Comparison of ENCODE assay signal across 8 mouse cellular contexts in the genomic region with DNA sequence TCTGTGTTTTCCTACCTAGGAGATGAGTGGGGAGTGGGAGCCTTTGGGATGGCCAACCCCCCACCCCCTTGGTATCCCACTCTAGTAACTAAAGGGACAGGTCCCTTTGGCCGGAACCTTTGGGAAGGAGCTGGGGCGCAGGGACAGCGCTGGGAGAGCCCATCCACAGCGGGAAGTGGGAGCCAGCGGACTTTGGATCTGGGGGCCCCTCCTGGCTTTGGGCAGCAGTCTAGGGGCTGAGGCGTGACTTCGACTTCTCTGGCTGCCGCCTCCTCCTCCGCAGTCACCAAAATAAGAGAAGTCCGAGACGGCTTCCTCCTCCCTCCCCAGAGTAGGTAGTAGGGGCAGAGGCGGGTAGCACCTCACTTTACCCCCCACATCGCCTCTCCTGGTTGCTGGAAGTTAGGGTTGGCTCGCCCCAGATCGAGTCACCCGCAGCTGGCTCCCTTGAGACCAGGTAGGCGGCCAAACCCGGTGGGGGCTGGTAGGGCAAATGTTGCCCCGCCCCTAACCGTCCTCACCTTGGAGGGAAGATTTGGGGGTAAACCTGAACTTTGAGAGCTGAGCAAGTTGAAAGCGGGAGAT. TPM values are rescaled to one million over a fixed set of nuclear protein-coding genes. Genes with fewer than 3 reads are reported as not detected.
DNase-seq lines count a peak whose midpoint lies in the region; ATAC-seq lines count a peak whose summit lies in the region.

Gene Fgr, plus strand, starts transcription at position 282 of the 585 bp plus-strand sequence.

- H3K27me3 ChIP-seq in embryonic facial prominence, embryonic 11.5 days (ENCODE audit: control insufficient read depth, insufficient read depth, low read length), result peaks cover 7% of the 10 kb centered on the region
- peaks cover 19% of the 10 kb centered on the region; the same call in 1 of the 2 replicates for H3K27me3 ChIP-seq in intestine, embryonic 15.5 days (replicated peaks)
- 0 out of 2 replicates have a peak, but pooled peaks cover 9% of the 10 kb centered on the region for H3K27me3 ChIP-seq in stomach, embryonic 14.5 days (ENCODE audit: control insufficient read depth, insufficient read depth, low read length)

- WGBS in embryonic facial prominence, embryonic 11.5 days, result 4% methylated on average over 21 of the region's 21 CpGs
- WGBS in intestine, embryonic 15.5 days, result 14% methylated on average over 21 of the region's 21 CpGs
- 17% methylated on average over 21 of the region's 21 CpGs for WGBS in stomach, embryonic 14.5 days

- peak; percentile 50 for DNase-seq in ES-CJ7 (ENCODE audit: low read depth, low spot score)
- DNase-seq in embryonic facial prominence, embryonic 11.5 days (ENCODE audit: low spot score), result no peak
- peak; percentile 46 to 55 for DNase-seq in lung, postnatal 4 days
- no peak for DNase-seq in layer of hippocampus, postnatal 10 days (ENCODE audit: low spot score in 2 of 2)
- DNase-seq in left cerebral cortex, adult 8-10 months (ENCODE audit: low spot score in 2 of 2), result no peak
- no peak for DNase-seq in embryo, embryonic 10.5 days (ENCODE audit: low spot score)

- H3K36me3 ChIP-seq in embryonic facial prominence, embryonic 11.5 days (replicated peaks; ENCODE audit: control insufficient read depth, insufficient read depth, low read depth, low read length), result no peaks in the 10 kb centered on the region
- no peaks in the 10 kb centered on the region for H3K36me3 ChIP-seq in intestine, embryonic 15.5 days
- H3K36me3 ChIP-seq in stomach, embryonic 14.5 days (ENCODE audit: control insufficient read depth, insufficient read depth, low read length), result no peaks in the 10 kb centered on the region

- H3K9ac ChIP-seq in embryonic facial prominence, embryonic 11.5 days (replicated peaks; ENCODE audit: low read length), result peak within 1 kb of the TSS; percentile 41
- peak within 1 kb of the TSS; percentile 34 for H3K9ac ChIP-seq in intestine, embryonic 15.5 days
- no peak within 1 kb of the TSS for H3K9ac ChIP-seq in stomach, embryonic 14.5 days (replicated peaks; ENCODE audit: low read depth, low read length)

- no peaks in the 10 kb centered on the region for H3K9me3 ChIP-seq in embryonic facial prominence, embryonic 11.5 days (replicated peaks; ENCODE audit: control insufficient read depth, low read length)
- no peaks in the 10 kb centered on the region for H3K9me3 ChIP-seq in intestine, embryonic 15.5 days
- no peaks in the 10 kb centered on the region for H3K9me3 ChIP-seq in stomach, embryonic 14.5 days (ENCODE audit: control insufficient read depth, low read depth, low read length)

- peak within 1 kb of the TSS; percentile 40 for H3K4me2 ChIP-seq in embryonic facial prominence, embryonic 11.5 days (ENCODE audit: low read depth, low read length)
- H3K4me2 ChIP-seq in intestine, embryonic 15.5 days (replicated peaks), result peak within 1 kb of the TSS; percentile 56
- peak within 1 kb of the TSS; percentile 20; the same call in 1 of the 2 replicates for H3K4me2 ChIP-seq in stomach, embryonic 14.5 days (replicated peaks; ENCODE audit: low read depth, low read length)

- ATAC-seq in embryonic facial prominence, embryonic 11.5 days (replicated peaks; ENCODE audit: insufficient number of reproducible peaks, low FRiP score, low TSS enrichment, low read depth), result no peak
- ATAC-seq in intestine, embryonic 15.5 days, result peak; percentile 87
- peak; percentile 42; the same call in 1 of the 2 replicates for ATAC-seq in stomach, embryonic 14.5 days (ENCODE audit: insufficient number of reproducible peaks, insufficient read depth, low FRiP score, low read depth)

- H3K4me1 ChIP-seq in embryonic facial prominence, embryonic 11.5 days (ENCODE audit: control insufficient read depth, insufficient read depth, low read length), result no peaks in the 10 kb centered on the region; the same call in 1 of the 2 replicates
- H3K4me1 ChIP-seq in intestine, embryonic 15.5 days (replicated peaks), result peaks cover 25% of the 10 kb centered on the region
- H3K4me1 ChIP-seq in stomach, embryonic 14.5 days (ENCODE audit: control insufficient read depth, insufficient read depth, low read length), result no peaks in the 10 kb centered on the region; the same call in 1 of the 2 replicates

- peak within 1 kb of the TSS; percentile 17 for H3K4me3 ChIP-seq in embryonic facial prominence, embryonic 11.5 days (ENCODE audit: low read depth, low read length)
- peak within 1 kb of the TSS; percentile 29 for H3K4me3 ChIP-seq in intestine, embryonic 15.5 days (replicated peaks)
- 0 out of 2 replicates have a peak within 1 kb of the TSS, but pooled peaks have one; percentile 5 for H3K4me3 ChIP-seq in stomach, embryonic 14.5 days (ENCODE audit: low read depth, low read length)

- H3K27ac ChIP-seq in embryonic facial prominence, embryonic 11.5 days (replicated peaks; ENCODE audit: low read depth, low read length), result no peak within 1 kb of the TSS
- peak within 1 kb of the TSS; percentile 54; the same call in 1 of the 2 replicates for H3K27ac ChIP-seq in intestine, embryonic 15.5 days
- H3K27ac ChIP-seq in stomach, embryonic 14.5 days (ENCODE audit: low read length), result no peak within 1 kb of the TSS

RNA-seq across cellular contexts. Expression of gene Fgr, which starts in this region (rescaled TPM):
- 0.08 and 0.20 TPM in 2 replicates for polyA plus RNA-seq in embryonic facial prominence, embryonic 11.5 days (2014; fragmentation: Nextera tagmentation; extraction: Ambion mirVana)
- 2.3 and 3.7 TPM in 2 replicates for polyA plus RNA-seq in intestine, embryonic 15.5 days (2015; fragmentation: Nextera tagmentation; extraction: Ambion mirVana)
- polyA plus RNA-seq in stomach, embryonic 14.5 days (2014; fragmentation: Nextera tagmentation; extraction: Ambion mirVana), result 0.13 and 0.19 TPM in 2 replicates
- total RNA-seq in layer of hippocampus, postnatal 10 days (2021), result under 1 TPM; 0.13 to 0.46 TPM
- 1 to 10 TPM in 2 of 4 experiments, under 1 TPM in 2; 0.17 to 1.1 (median 0.82) TPM for total RNA-seq in left cerebral cortex, adult 8-10 months (2022)

Comparison
In these comparisons a context has a peak if more than half of its experiments do, and no peak if none do; other contexts are left out.
1. Peak in ATAC-seq, H3K4me3 ChIP-seq and H3K4me2 ChIP-seq in stomach, embryonic 14.5 days; RNA of the gene not detected or under 1 TPM.
2. DNase-seq: peak in ES-CJ7 (single experiment) and lung, postnatal 4 days (2 of 2); none in embryonic facial prominence, embryonic 11.5 days (single experiment), layer of hippocampus, postnatal 10 days (0 of 2), left cerebral cortex, adult 8-10 months (0 of 2) and embryo, embryonic 10.5 days (single experiment).
3. Peak in every context shown above with its lines, with median percentiles within 50 percentile points of each other: H3K4me2 ChIP-seq and H3K4me3 ChIP-seq.